Mouse (Mus musculus): ENCODE measurements around the gene Snx30. TPM values are rescaled to one million over a fixed set of nuclear protein-coding genes. Genes with fewer than 3 reads are reported as not detected.

The Snx30 gene
- total and polyA plus RNA-seq, 3 experiments, result 4.2 to 8.6 TPM; not detected in 1

- Histone ChIP-seq H3K27ac (ENCODE audit: control insufficient read depth, low read depth, low read length) (no peak overlapping the region), H3K4me1 (ENCODE audit: control insufficient read depth in 1 of 2, insufficient read depth in 2 of 2, low read length in 2 of 2) (peaks cover 6 to 32% of the 10 kb centered on the region in 2 experiments), H3K79me2 (ENCODE audit: control insufficient read depth, insufficient read depth, low read length, poor library complexity) (no peaks in the 10 kb centered on the region), H3K27me3 (ENCODE audit: control insufficient read depth in 1 of 2, insufficient read depth in 2 of 2, low read length in 2 of 2) (no peaks in the 10 kb centered on the region), H3K9ac (ENCODE audit: control insufficient read depth, low read depth, low read length, poor library complexity, severe bottlenecking) (no peak overlapping the region), H3K36me3 (ENCODE audit: control insufficient read depth in 1 of 2, insufficient read depth in 2 of 2, low read length in 2 of 2) (peaks cover 0 to 18% of the 10 kb centered on the region in 2 experiments; a peak in 3 of 4 replicates), H3K9me3 (replicated peaks; ENCODE audit: insufficient read depth, low read length) (no peaks in the 10 kb centered on the region), H3K4me3 (ENCODE audit: control insufficient read depth in 1 of 2, insufficient read depth in 1 of 2, low read depth in 2 of 2, low read length in 2 of 2) (no peak overlapping the region)
- DNase-seq (ENCODE audit: low read depth, low spot score), result no peak
- TF ChIP-seq ZKSCAN1 (IDR thresholded peaks at IDR 0.05; ENCODE audit: low read depth, low read length), result no peak
- no peak for TF ChIP-seq MXI1 (IDR thresholded peaks at IDR 0.05; ENCODE audit: low read depth, low read length)
- no peak for TF ChIP-seq MYC (IDR thresholded peaks at IDR 0.05; ENCODE audit: low read depth, low read length)
- no peak for TF ChIP-seq NELFE (IDR thresholded peaks at IDR 0.05; ENCODE audit: low read depth, low read length)
- no peak for TF ChIP-seq MAFK (IDR thresholded peaks at IDR 0.05; ENCODE audit: borderline replicate concordance, low read depth, low read length)
- no peak for TF ChIP-seq RCOR1 (IDR thresholded peaks at IDR 0.05; ENCODE audit: low read depth, low read length)
- no peak for TF ChIP-seq MEF2A (IDR thresholded peaks at IDR 0.05; ENCODE audit: extremely low read depth, insufficient replicate concordance, low read depth, low read length, poor library complexity, severe bottlenecking)
These were observed 86.2 kb downstream of the Snx30 start for GRCm38 (mm10) chr4:59891723-59892416.

GRCm38 (mm10) chr4:59892731-59893130 is 87.1 kb downstream of the Snx30 start:
- Histone ChIP-seq H3K27ac (ENCODE audit: control insufficient read depth, low read depth, low read length) (no peak overlapping the region), H3K4me1 (ENCODE audit: control insufficient read depth in 1 of 2, insufficient read depth in 2 of 2, low read length in 2 of 2) (peaks cover 6 to 25% of the 10 kb centered on the region in 2 experiments), H3K36me3 (ENCODE audit: control insufficient read depth in 1 of 2, insufficient read depth in 2 of 2, low read length in 2 of 2) (peaks cover 0 to 11% of the 10 kb centered on the region in 2 experiments; a peak in 3 of 4 replicates), H3K79me2 (ENCODE audit: control insufficient read depth, insufficient read depth, low read length, poor library complexity) (no peaks in the 10 kb centered on the region), H3K27me3 (ENCODE audit: control insufficient read depth in 1 of 2, insufficient read depth in 2 of 2, low read length in 2 of 2) (no peaks in the 10 kb centered on the region), H3K9ac (ENCODE audit: control insufficient read depth, low read depth, low read length, poor library complexity, severe bottlenecking) (no peak overlapping the region), H3K9me3 (replicated peaks; ENCODE audit: insufficient read depth, low read length) (no peaks in the 10 kb centered on the region), H3K4me3 (ENCODE audit: control insufficient read depth in 1 of 2, insufficient read depth in 1 of 2, low read depth in 2 of 2, low read length in 2 of 2) (no peak overlapping the region)
- TF ChIP-seq E2F4 (IDR thresholded peaks at IDR 0.05; ENCODE audit: borderline replicate concordance, low read depth, low read length), result no peak
- no peak for DNase-seq (ENCODE audit: low read depth, low spot score)

- Histone ChIP-seq H3K79me2 (ENCODE audit: control insufficient read depth, insufficient read depth, low read length, poor library complexity) (no peaks in the 10 kb centered on the region), H3K27me3 (ENCODE audit: control insufficient read depth in 1 of 2, insufficient read depth in 2 of 2, low read length in 2 of 2) (no peaks in the 10 kb centered on the region), H3K4me3 (ENCODE audit: control insufficient read depth in 1 of 2, insufficient read depth in 1 of 2, low read depth in 2 of 2, low read length in 2 of 2) (no peak overlapping the region), H3K27ac (ENCODE audit: control insufficient read depth, low read depth, low read length) (no peak overlapping the region), H3K4me1 (ENCODE audit: control insufficient read depth in 1 of 2, insufficient read depth in 2 of 2, low read length in 2 of 2) (peaks cover 6 to 19% of the 10 kb centered on the region in 2 experiments), H3K36me3 (ENCODE audit: control insufficient read depth in 1 of 2, insufficient read depth in 2 of 2, low read length in 2 of 2) (peaks cover 0 to 6% of the 10 kb centered on the region in 2 experiments; a peak in 3 of 4 replicates), H3K9me3 (replicated peaks; ENCODE audit: insufficient read depth, low read length) (no peaks in the 10 kb centered on the region), H3K9ac (ENCODE audit: control insufficient read depth, low read depth, low read length, poor library complexity, severe bottlenecking) (no peak overlapping the region)
- no peak for TF ChIP-seq USF1 (IDR thresholded peaks at IDR 0.05; ENCODE audit: low read depth, low read length)
- TF ChIP-seq MEF2A (IDR thresholded peaks at IDR 0.05; ENCODE audit: extremely low read depth, insufficient replicate concordance, low read depth, low read length, poor library complexity, severe bottlenecking), result no peak
- no peak for TF ChIP-seq ZMIZ1 (IDR thresholded peaks at IDR 0.05; ENCODE audit: low read depth, low read length)
- no peak for TF ChIP-seq MXI1 (IDR thresholded peaks at IDR 0.05; ENCODE audit: low read depth, low read length)
- no peak for TF ChIP-seq EP300 (IDR thresholded peaks at IDR 0.05; ENCODE audit: low read depth in 1 of 2, low read length in 2 of 2)
- TF ChIP-seq TAL1 (IDR thresholded peaks at IDR 0.05; ENCODE audit: low read length), result no peak
- no peak for TF ChIP-seq UBTF (IDR thresholded peaks at IDR 0.05; ENCODE audit: borderline replicate concordance, insufficient read depth, low read depth, low read length)
- no peak for TF ChIP-seq KAT2A (conservative IDR thresholded peaks at IDR 0.05; ENCODE audit: low read depth, low read length)
- no peak for TF ChIP-seq SIN3A (IDR thresholded peaks at IDR 0.05; ENCODE audit: low read length)
- TF ChIP-seq CHD1 (IDR thresholded peaks at IDR 0.05; ENCODE audit: low read depth, low read length), result no peak
- TF ChIP-seq HCFC1 (IDR thresholded peaks at IDR 0.05; ENCODE audit: low read depth, low read length), result no peak
- no peak for TF ChIP-seq TCF12 (IDR thresholded peaks at IDR 0.05; ENCODE audit: low read depth, low read length)
- DNase-seq (ENCODE audit: low read depth, low spot score), result no peak
These were observed 88.8 kb downstream of the Snx30 start for GRCm38 (mm10) chr4:59894415-59894814.

Measured in MEL (cell line).